Mouse (Mus musculus) regulatory T cell (primary cell): Measurements from ENCODE around the gene Vmn1r116.
"Not testable (repeated sequence)": the region's sequence is repeated elsewhere in the genome, so short reads cannot be mapped to it uniquely, and the experiment has no call there.

Experiments used
- in situ Hi-C: fragments of 300-600 bp; cut with MboI, MseI; formaldehyde crosslinking; loops from one replicate; pipeline ENCODE4 v1.15.1; 2025; ENCODE audit warnings: high pct_unique_total_duplicates

Gene Vmn1r116

DNA sequence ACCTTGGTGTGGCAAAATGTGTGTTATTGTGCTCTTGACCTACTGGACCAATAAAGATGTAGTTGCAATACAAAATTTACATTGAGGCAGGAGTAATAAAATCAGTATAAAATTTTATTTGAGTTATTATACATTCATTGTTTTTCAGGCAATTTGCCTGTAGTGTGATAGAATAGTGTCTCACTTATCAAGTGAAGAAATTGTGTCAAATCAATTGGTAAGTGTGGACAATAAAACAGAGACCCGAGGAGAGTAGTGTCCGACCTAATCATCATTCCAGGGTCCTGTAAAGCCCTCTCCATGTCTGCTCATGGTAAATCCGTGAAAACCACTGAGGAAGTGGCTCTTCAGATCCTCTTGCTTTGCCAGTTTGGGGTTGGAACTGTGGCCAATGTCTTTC, at the start of gene Vmn1r116:
TSS of gene Vmn1r116 (plus strand) at position 301 of the 400 bp plus-strand sequence.
- in situ Hi-C loops = loop anchor here (25.0 kb wide), 1 partner anchor 190 kb away; the partner anchor contains the start of gene Vmn1r120

DNA sequence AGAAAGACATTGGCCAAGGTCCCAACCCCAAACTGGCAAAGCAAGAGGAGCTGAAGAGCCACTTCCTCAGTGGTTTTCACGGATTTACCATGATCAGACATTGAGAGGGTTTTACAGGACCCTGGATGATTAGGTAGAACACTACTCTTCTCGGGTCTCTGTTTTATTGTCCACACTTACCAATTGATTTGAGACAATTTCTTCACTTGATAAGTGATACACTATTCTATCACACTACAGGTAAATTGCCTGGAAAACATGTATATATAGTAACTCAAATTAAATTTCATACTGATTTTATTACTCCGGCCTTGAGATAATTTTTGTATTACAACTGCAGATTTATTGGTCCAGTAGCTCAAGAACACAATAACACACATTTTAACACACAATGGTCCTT, 27.2 kb upstream of the Vmn1r116 start, which contains the start of gene Vmn1r115:
TSS of gene Vmn1r115 (minus strand) at position 101 of the 400 bp plus-strand sequence.
- in situ Hi-C loops = loop anchor here (10.0 to 25.0 kb wide), 2 partner anchors 470 to 942 kb away; partner anchors contain the start of genes Gm4177 and Vmn1r127

DNA sequence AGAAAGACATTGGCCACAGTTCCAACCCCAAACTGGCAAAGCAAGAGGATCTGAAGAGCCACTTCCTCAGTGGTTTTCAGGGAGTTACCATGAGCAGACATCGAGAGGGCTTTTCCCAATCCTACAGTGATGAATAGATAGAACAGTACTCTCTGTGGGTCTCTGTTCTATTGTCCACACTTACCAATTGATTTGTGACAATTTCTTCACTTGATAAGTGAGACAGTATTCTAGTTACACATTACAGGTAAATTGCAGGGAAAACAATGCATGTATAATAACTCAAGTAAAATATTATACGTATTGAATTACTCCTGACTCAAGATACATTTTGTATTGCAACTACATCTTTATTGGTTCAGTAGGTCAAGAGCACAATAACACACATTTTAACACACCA, 12.0 kb downstream of the Vmn1r116 start, which contains the start of gene Vmn1r117:
TSS of gene Vmn1r117 (minus strand) at position 101 of the 400 bp plus-strand sequence.
- in situ Hi-C loops = not testable (repeated sequence)

DNA sequence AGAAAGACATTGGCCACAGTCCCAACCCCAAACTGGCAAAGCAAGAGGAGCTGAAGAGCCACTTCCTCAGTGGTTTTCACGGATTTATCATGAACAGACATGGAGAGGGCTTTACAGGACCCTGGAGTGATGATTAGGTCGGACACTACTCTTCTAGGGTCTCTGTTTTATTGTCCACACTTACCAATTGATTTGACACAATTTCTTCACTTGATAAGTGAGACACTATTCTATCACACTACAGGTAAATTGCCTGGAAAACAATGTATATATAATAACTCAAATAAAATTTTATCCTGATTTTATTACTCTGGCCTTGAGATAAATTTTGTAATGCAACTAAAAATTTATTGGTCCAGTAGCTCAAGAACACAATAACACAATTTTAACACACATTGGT, 40.2 kb downstream of the Vmn1r116 start, which contains the start of gene Vmn1r118:
TSS of gene Vmn1r118 (minus strand) at position 101 of the 400 bp plus-strand sequence.
- in situ Hi-C loops = not testable (repeated sequence)
